Mouse (Mus musculus): ENCODE results near the gene Arhgap10. TPM values are rescaled to one million over a fixed set of nuclear protein-coding genes. Genes with fewer than 3 reads are reported as not detected.
A peak's percentile ranks its signal among the peaks of the same experiment; 100 is the strongest.

Gene Arhgap10
- total and polyA plus RNA-seq, 3 experiments, result 13.1 to 22.8 TPM; not detected in 1

GRCm38 (mm10) chr8:77497442-77497841 is 20.3 kb downstream of the Arhgap10 start:
- no peak for TF ChIP-seq MXI1 (IDR thresholded peaks at IDR 0.05; ENCODE audit: low read depth, low read length)
- no peak for TF ChIP-seq TCF12 (IDR thresholded peaks at IDR 0.05; ENCODE audit: low read depth, low read length)
- no peak for TF ChIP-seq ZNF384 (IDR thresholded peaks at IDR 0.05; ENCODE audit: low read depth, low read length)
- no peak for TF ChIP-seq GABPA (IDR thresholded peaks at IDR 0.05; ENCODE audit: low read depth, low read length)
- no peak for TF ChIP-seq ZC3H11A (IDR thresholded peaks at IDR 0.05; ENCODE audit: low read depth, low read length)
- TF ChIP-seq EP300 (IDR thresholded peaks at IDR 0.05; ENCODE audit: low read depth in 1 of 2, low read length in 2 of 2), result no peak
- no peak for TF ChIP-seq CTCF (IDR thresholded peaks at IDR 0.05 in 2 of 3, conservative IDR thresholded peaks at IDR 0.05 in 1 of 3; ENCODE audit: control insufficient read depth in 1 of 3, insufficient read depth in 1 of 3, low read depth in 2 of 3, low read length in 3 of 3, poor library complexity in 1 of 3, severe bottlenecking in 1 of 3)
- no peak for TF ChIP-seq NRF1 (IDR thresholded peaks at IDR 0.05; ENCODE audit: insufficient read depth, low read depth, low read length, poor library complexity, severe bottlenecking)
- no peaks in the 10 kb centered on the region for H3K9me3 ChIP-seq (replicated peaks; ENCODE audit: insufficient read depth, low read length)
- H3K4me1 ChIP-seq (ENCODE audit: control insufficient read depth in 1 of 2, insufficient read depth in 2 of 2, low read length in 2 of 2), result peaks cover 7 to 29% of the 10 kb centered on the region in 2 experiments
- DNase-seq (ENCODE audit: low read depth, low spot score), result no peak
- peaks cover 12% of the 10 kb centered on the region; the same call in 1 of the 2 replicates for H3K79me2 ChIP-seq (ENCODE audit: control insufficient read depth, insufficient read depth, low read length, poor library complexity)
- no peak overlapping the region for H3K9ac ChIP-seq (ENCODE audit: control insufficient read depth, low read depth, low read length, poor library complexity, severe bottlenecking)
- H3K36me3 ChIP-seq (ENCODE audit: control insufficient read depth in 1 of 2, insufficient read depth in 2 of 2, low read length in 2 of 2), result peaks cover 0 to 19% of the 10 kb centered on the region in 2 experiments; a peak in 2 of 4 replicates
- no peak overlapping the region for H3K4me3 ChIP-seq (ENCODE audit: control insufficient read depth in 1 of 2, insufficient read depth in 1 of 2, low read depth in 2 of 2, low read length in 2 of 2)
- H3K27me3 ChIP-seq (ENCODE audit: control insufficient read depth in 1 of 2, insufficient read depth in 2 of 2, low read length in 2 of 2), result no peaks in the 10 kb centered on the region
- no peak overlapping the region for H3K27ac ChIP-seq (ENCODE audit: control insufficient read depth, low read depth, low read length)

- H3K27ac ChIP-seq (ENCODE audit: control insufficient read depth, low read depth, low read length), result no peak overlapping the region
Measured at GRCm38 (mm10) chr8:77496253-77496652, 21.5 kb downstream of the Arhgap10 start.

More at GRCm38 (mm10) chr8:77496253-77496652, 21.5 kb downstream of the Arhgap10 start:
- TF ChIP-seq HCFC1 (IDR thresholded peaks at IDR 0.05; ENCODE audit: low read depth, low read length) (no peak), TCF12 (IDR thresholded peaks at IDR 0.05; ENCODE audit: low read depth, low read length) (no peak), ZKSCAN1 (IDR thresholded peaks at IDR 0.05; ENCODE audit: low read depth, low read length) (no peak), EP300 (IDR thresholded peaks at IDR 0.05; ENCODE audit: low read depth in 1 of 2, low read length in 2 of 2) (no peak), JUND (IDR thresholded peaks at IDR 0.05; ENCODE audit: low read depth, low read length) (no peak), ZMIZ1 (IDR thresholded peaks at IDR 0.05; ENCODE audit: low read depth, low read length) (no peak), MYC (IDR thresholded peaks at IDR 0.05; ENCODE audit: low read depth, low read length) (no peak), CTCF (IDR thresholded peaks at IDR 0.05 in 2 of 3, conservative IDR thresholded peaks at IDR 0.05 in 1 of 3; ENCODE audit: control insufficient read depth in 1 of 3, insufficient read depth in 1 of 3, low read depth in 2 of 3, low read length in 3 of 3, poor library complexity in 1 of 3, severe bottlenecking in 1 of 3) (no peak)
- Histone ChIP-seq H3K36me3 (ENCODE audit: control insufficient read depth in 1 of 2, insufficient read depth in 2 of 2, low read length in 2 of 2) (peaks cover 0 to 29% of the 10 kb centered on the region in 2 experiments; a peak in 2 of 4 replicates), H3K79me2 (ENCODE audit: control insufficient read depth, insufficient read depth, low read length, poor library complexity) (peaks cover 13% of the 10 kb centered on the region; the same call in 1 of the 2 replicates), H3K9ac (ENCODE audit: control insufficient read depth, low read depth, low read length, poor library complexity, severe bottlenecking) (no peak overlapping the region), H3K4me3 (ENCODE audit: control insufficient read depth in 1 of 2, insufficient read depth in 1 of 2, low read depth in 2 of 2, low read length in 2 of 2) (no peak overlapping the region), H3K27me3 (ENCODE audit: control insufficient read depth in 1 of 2, insufficient read depth in 2 of 2, low read length in 2 of 2) (no peaks in the 10 kb centered on the region), H3K4me1 (ENCODE audit: control insufficient read depth in 1 of 2, insufficient read depth in 2 of 2, low read length in 2 of 2) (peaks cover 13 to 39% of the 10 kb centered on the region in 2 experiments), H3K9me3 (replicated peaks; ENCODE audit: insufficient read depth, low read length) (no peaks in the 10 kb centered on the region)
- DNase-seq (ENCODE audit: low read depth, low spot score), result peak; percentile 46
